Mouse (Mus musculus) embryonic facial prominence, embryonic 13.5 days (tissue): ENCODE results near the gene Xlr5c. TPM values are rescaled to one million over a fixed set of nuclear protein-coding genes. Genes with fewer than 3 reads are reported as not detected.
"Not testable (repeated sequence)": the region's sequence is repeated elsewhere in the genome, so short reads cannot be mapped to it uniquely, and the experiment has no call there.

Source experiments
- ATAC-seq: fragments of 200-750 bp; cut with Nextera tagmentation; 2 replicates; pipeline ENCODE4 v1.8.0; 2017; ENCODE audit warnings: low read depth; ENCODE audit not compliant: insufficient number of reproducible peaks, insufficient read depth, low FRiP score, low TSS enrichment
- H3K27ac ChIP-seq: fragments of 300-500 bp; sonication (generic); 2 replicates; pipeline ENCODE4 v1.5.1; 2015; ENCODE audit warnings: moderate library complexity, mild to moderate bottlenecking, inconsistent platforms
- H3K27me3 ChIP-seq: fragments of 300-500 bp; sonication (generic); 2 replicates; pipeline ENCODE4 v1.6.1; 2015; ENCODE audit warnings: mild to moderate bottlenecking, inconsistent platforms
- H3K36me3 ChIP-seq: fragments of 300-500 bp; sonication (generic); 2 replicates; pipeline ENCODE4 v1.6.1; 2015; ENCODE audit warnings: mild to moderate bottlenecking, inconsistent platforms
- H3K4me1 ChIP-seq: fragments of 300-500 bp; sonication (generic); 2 replicates; pipeline ENCODE4 v1.6.1; 2015; ENCODE audit warnings: inconsistent platforms
- H3K4me2 ChIP-seq: fragments of 300-500 bp; sonication (generic); 2 replicates; pipeline ENCODE4 v1.6.1; 2015; ENCODE audit warnings: moderate library complexity, mild to moderate bottlenecking, inconsistent platforms
- H3K4me3 ChIP-seq: fragments of 300-500 bp; sonication (generic); 2 replicates; pipeline ENCODE4 v1.5.1; 2015; ENCODE audit warnings: mild to moderate bottlenecking, inconsistent platforms
- H3K9ac ChIP-seq: fragments of 300-500 bp; sonication (generic); 2 replicates; pipeline ENCODE4 v1.6.1; 2015; ENCODE audit warnings: mild to moderate bottlenecking, inconsistent platforms
- H3K9me3 ChIP-seq: fragments of 300-500 bp; sonication (generic); 2 replicates; pipeline ENCODE4 v1.6.1; 2016; ENCODE audit warnings: inconsistent platforms
- WGBS: fragments of 180-500 bp; shearing (Covaris S2); methylation state at CpG from one replicate; pipeline ENCODE4 v1.1.7; 2015; ENCODE audit warnings: mixed read lengths; 5-methylcytosine and 5-hydroxymethylcytosine counted together
- polyA plus RNA-seq: library from polyadenylated mRNA; unstranded; fragments of >200 nt; fragmentation: Nextera tagmentation; extraction: Ambion mirVana; gene quantifications from 2 replicates; pipeline ENCODE4 v1.2.1, GENCODE M21; 2015

Xlr5c gene
- polyA plus RNA-seq, 1 experiment from 2014 or later, result not detected

GRCm38 (mm10) chrX:73242821-73243325 is 49.9 kb downstream of the Xlr5c start, which contains the start of gene Xlr4c:
Xlr4c (minus strand) TSS chrX:73243130.
- 86% methylated on average over 14 of the region's 14 CpGs for WGBS
- not testable (repeated sequence) for H3K27me3 ChIP-seq, H3K4me3 ChIP-seq, H3K36me3 ChIP-seq, ATAC-seq, H3K4me2 ChIP-seq, H3K4me1 ChIP-seq, H3K9ac ChIP-seq, H3K9me3 ChIP-seq, H3K27ac ChIP-seq

Other genes with a start within 250 kb of the Xlr5c start
- 0.07 and 0.19 TPM in 2 replicates for gene Pnma3, start 228.2 kb downstream of the Xlr5c start, polyA plus RNA-seq
- 0.60 and 0.62 TPM in 2 replicates for gene Xlr4a, start 210.5 kb downstream of the Xlr5c start, polyA plus RNA-seq
- 1.5 and 2.7 TPM in 2 replicates for gene Xlr3a, start 195.9 kb downstream of the Xlr5c start, polyA plus RNA-seq
- gene Gm14685, start 175.9 kb downstream of the Xlr5c start, polyA plus RNA-seq, result 0.08 and 0.14 TPM in 2 replicates
- gene Xlr5b, start 144.2 kb downstream of the Xlr5c start, polyA plus RNA-seq, result not detected in 2 replicates
- not detected in 2 replicates for gene DXBay18, start 143.5 kb downstream of the Xlr5c start, polyA plus RNA-seq
- gene Spin2d, start 116.0 kb downstream of the Xlr5c start, polyA plus RNA-seq, result not detected in 2 replicates
- 10.7 and 11.3 TPM in 2 replicates for gene Xlr3b, start 100.8 kb downstream of the Xlr5c start, polyA plus RNA-seq
- 0.52 and 0.70 TPM in 2 replicates for gene Xlr4b, start 78.6 kb downstream of the Xlr5c start, polyA plus RNA-seq
- gene F8a, start 64.7 kb downstream of the Xlr5c start, polyA plus RNA-seq, result 8.8 and 9.3 TPM in 2 replicates
- gene Xlr4c, start 49.8 kb downstream of the Xlr5c start, polyA plus RNA-seq, result 0.85 TPM in 1 of 2 replicates, not detected in the other
- gene Xlr3c, start 27.6 kb downstream of the Xlr5c start, polyA plus RNA-seq, result 0.15 TPM in 1 of 2 replicates, not detected in the other
- gene Xlr5a, start within 50 bp of the Xlr5c start, polyA plus RNA-seq, result not detected in 2 replicates
- not detected in 2 replicates for gene Gm45015, start 43.9 kb upstream of the Xlr5c start, polyA plus RNA-seq
- 14.7 and 18.0 TPM in 2 replicates for gene Zfp275, start 49.6 kb upstream of the Xlr5c start, polyA plus RNA-seq
- gene Gm18336, start 105.8 kb upstream of the Xlr5c start, polyA plus RNA-seq, result not detected in 2 replicates
- 0.21 and 0.30 TPM in 2 replicates for gene Zfp92, start 118.1 kb upstream of the Xlr5c start, polyA plus RNA-seq
- gene Trex2, start 142.4 kb upstream of the Xlr5c start, polyA plus RNA-seq, result 0.55 TPM in 1 of 2 replicates, not detected in the other
- gene Haus7, start 166.1 kb upstream of the Xlr5c start, polyA plus RNA-seq, result 83.0 and 96.2 TPM in 2 replicates
- 121 and 154 TPM in 2 replicates for gene Bgn, start 190.6 kb upstream of the Xlr5c start, polyA plus RNA-seq
- 0.24 and 0.28 TPM in 2 replicates for gene Atp2b3, start 210.1 kb upstream of the Xlr5c start, polyA plus RNA-seq